Mouse (Mus musculus) forebrain, embryonic 16.5 days (tissue): Measurements from ENCODE around the gene Dynlt3. TPM values are rescaled to one million over a fixed set of nuclear protein-coding genes. Genes with fewer than 3 reads are reported as not detected.
A peak's percentile ranks its signal among the peaks of the same experiment; 100 is the strongest.
"Not testable (repeated sequence)": the region's sequence is repeated elsewhere in the genome, so short reads cannot be mapped to it uniquely, and the experiment has no call there.

Experiments
- ATAC-seq: fragments of 200-750 bp; cut with Nextera tagmentation; 2 replicates; pipeline ENCODE4 v1.8.0; 2017; ENCODE audit warnings: mild to moderate bottlenecking, moderate library complexity
- H3K27ac ChIP-seq: fragments of 300-500 bp; sonication (generic); 2 replicates; pipeline ENCODE4 v1.5.1; 2014; ENCODE audit warnings: low read length, control low read depth
- H3K27me3 ChIP-seq: fragments of 300-500 bp; sonication (generic); replicated peaks from 2 replicates; pipeline ENCODE4 v1.6.1; 2014; ENCODE audit warnings: low read length; ENCODE audit not compliant: control insufficient read depth, insufficient read depth
- H3K36me3 ChIP-seq: fragments of 300-500 bp; sonication (generic); 2 replicates; pipeline ENCODE4 v1.6.1; 2014; ENCODE audit not compliant: control insufficient read depth, insufficient read depth
- H3K4me1 ChIP-seq: fragments of 300-500 bp; sonication (generic); replicated peaks from 2 replicates; pipeline ENCODE4 v1.6.1; 2014; ENCODE audit warnings: low read length; ENCODE audit not compliant: control insufficient read depth, insufficient read depth
- H3K4me2 ChIP-seq: fragments of 300-500 bp; sonication (generic); 2 replicates; pipeline ENCODE4 v1.6.1; 2014; ENCODE audit warnings: mild to moderate bottlenecking, low read length, control low read depth
- H3K4me3 ChIP-seq: fragments of 300-500 bp; sonication (generic); replicated peaks from 2 replicates; pipeline ENCODE4 v1.5.1; 2014; ENCODE audit warnings: mild to moderate bottlenecking, low read length, control low read depth
- H3K9ac ChIP-seq: fragments of 300-500 bp; sonication (generic); replicated peaks from 2 replicates; pipeline ENCODE4 v1.6.1; 2014; ENCODE audit warnings: low read depth, low read length, control low read depth
- H3K9me3 ChIP-seq: fragments of 300-500 bp; sonication (generic); 2 replicates; pipeline ENCODE4 v1.6.1; 2016; ENCODE audit warnings: low read length; ENCODE audit not compliant: control insufficient read depth
- WGBS: fragments of 180-500 bp; shearing (Covaris S2); extraction: QIAGEN DNeasy Blood & Tissue Kit; methylation state at CpG from one replicate; pipeline ENCODE4 v1.1.7; 2014; 5-methylcytosine and 5-hydroxymethylcytosine counted together
- polyA plus RNA-seq: library from polyadenylated mRNA; unstranded; fragments of >200 nt; fragmentation: Nextera tagmentation; extraction: Ambion mirVana; gene quantifications from 2 replicates; pipeline ENCODE4 v1.2.1, GENCODE M21; 2015

Dynlt3 gene
- 41.0 and 44.4 TPM in 2 replicates for polyA plus RNA-seq

DNA sequence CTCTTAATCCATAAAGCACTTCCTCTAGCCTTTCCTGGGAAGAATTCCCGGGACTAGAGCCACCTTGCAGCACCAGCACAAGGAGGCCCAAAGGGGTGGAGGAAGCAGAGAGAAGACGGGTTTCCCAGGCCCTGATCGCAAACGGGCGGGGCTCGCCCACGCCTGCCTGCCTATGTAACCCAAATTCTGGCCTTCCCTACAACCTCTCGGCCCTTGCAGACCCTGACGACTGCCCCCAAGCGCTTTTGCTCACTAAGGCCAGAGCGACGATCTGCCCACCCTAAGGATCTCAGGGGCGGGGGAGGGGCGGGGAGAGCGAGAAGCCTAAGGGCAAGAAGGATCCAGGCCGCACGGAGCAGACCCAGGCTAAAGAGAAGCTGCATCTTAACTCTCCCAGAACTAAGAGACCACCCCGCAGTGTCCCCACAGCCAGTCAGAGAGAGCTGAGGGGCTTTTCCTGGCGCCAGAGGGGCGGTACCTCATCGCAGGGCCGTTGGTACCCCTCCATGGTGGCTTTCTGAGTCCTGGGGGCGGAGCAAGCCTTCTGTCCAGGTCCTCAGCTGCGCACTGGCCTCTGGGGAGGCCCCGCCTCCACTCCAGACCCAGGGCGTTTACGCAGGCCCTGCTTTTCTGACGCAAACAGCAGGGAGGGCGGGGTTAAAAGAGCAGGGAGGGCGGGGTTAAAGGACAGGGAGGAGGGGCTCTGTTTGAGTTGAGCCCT is at the start of gene Dynlt3:
Gene Dynlt3 (minus strand): TSS at position 613 of the 721 bp plus-strand sequence.
- 8% methylated on average over 30 of the region's 30 CpGs for WGBS
- peak within 1 kb of the TSS; percentile 45 for H3K4me3 ChIP-seq
- peak within 1 kb of the TSS; percentile 46 for H3K4me2 ChIP-seq
- ATAC-seq, result peak; percentile 97
- H3K27ac ChIP-seq, result peak within 1 kb of the TSS; percentile 30
- no peaks in the 10 kb centered on the region for H3K27me3 ChIP-seq
- H3K9me3 ChIP-seq, result no peaks in the 10 kb centered on the region
- H3K9ac ChIP-seq, result peak within 1 kb of the TSS; percentile 59
- H3K4me1 ChIP-seq, result no peaks in the 10 kb centered on the region
- no peaks in the 10 kb centered on the region for H3K36me3 ChIP-seq

DNA sequence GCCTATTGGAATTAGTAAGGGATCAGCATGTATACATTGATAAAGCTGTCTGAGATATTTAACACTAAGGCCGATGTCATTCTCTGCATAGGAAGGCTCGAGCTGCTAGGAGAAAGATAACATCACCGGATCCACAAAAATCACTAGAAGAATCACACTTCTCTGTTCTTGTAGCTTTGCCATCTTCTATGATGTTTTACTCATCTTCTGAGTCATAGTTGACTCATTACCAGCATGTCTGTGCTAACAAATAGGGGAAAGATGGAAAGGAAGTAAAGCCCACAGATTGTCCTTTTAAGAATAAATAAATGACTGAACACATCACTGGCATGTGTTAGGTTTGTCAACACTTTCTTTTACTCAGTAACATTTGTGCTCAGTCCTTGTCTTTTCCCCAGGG is 37.0 kb upstream of the Dynlt3 start:
- Histone ChIP-seq H3K9me3 (no peaks in the 10 kb centered on the region), H3K9ac (no peak overlapping the region), H3K27ac (no peak overlapping the region), H3K4me3 (no peak overlapping the region), H3K4me2 (no peak overlapping the region), H3K27me3 (no peaks in the 10 kb centered on the region), H3K36me3 (no peaks in the 10 kb centered on the region), H3K4me1 (0 out of 2 replicates have a peak, but pooled peaks cover 2% of the 10 kb centered on the region)
- no peak for ATAC-seq
- 86% methylated on average over 3 of the region's 3 CpGs for WGBS

DNA sequence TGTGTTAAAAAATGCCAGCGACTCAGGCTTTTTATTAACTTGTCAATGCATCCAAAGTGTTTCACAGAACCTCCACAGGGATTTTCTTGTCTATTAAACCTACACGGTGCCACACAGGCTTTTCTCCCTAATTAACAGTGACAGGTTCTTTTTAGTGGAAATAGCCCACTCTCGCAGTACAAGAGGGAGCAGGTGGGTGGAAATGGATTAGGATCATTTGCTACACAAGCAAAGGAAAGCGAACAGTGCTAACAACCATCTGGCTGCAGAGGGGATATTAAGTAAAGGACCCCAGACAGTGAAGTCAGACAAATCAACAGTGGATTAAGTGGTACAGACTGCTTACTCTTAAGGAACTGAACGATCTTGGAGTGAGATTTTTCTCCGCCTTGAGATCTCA is 33.2 kb upstream of the Dynlt3 start:
- no peaks in the 10 kb centered on the region for H3K27me3 ChIP-seq
- no peaks in the 10 kb centered on the region for H3K9me3 ChIP-seq
- no peak overlapping the region for H3K4me2 ChIP-seq
- 0 out of 2 replicates have a peak, but pooled peaks cover 2% of the 10 kb centered on the region for H3K4me1 ChIP-seq
- no peak overlapping the region for H3K4me3 ChIP-seq
- ATAC-seq, result peak; percentile 96
- H3K36me3 ChIP-seq, result no peaks in the 10 kb centered on the region
- H3K9ac ChIP-seq, result no peak overlapping the region
- WGBS, result 28% methylated on average over 6 of the region's 6 CpGs
- no peak overlapping the region for H3K27ac ChIP-seq

DNA sequence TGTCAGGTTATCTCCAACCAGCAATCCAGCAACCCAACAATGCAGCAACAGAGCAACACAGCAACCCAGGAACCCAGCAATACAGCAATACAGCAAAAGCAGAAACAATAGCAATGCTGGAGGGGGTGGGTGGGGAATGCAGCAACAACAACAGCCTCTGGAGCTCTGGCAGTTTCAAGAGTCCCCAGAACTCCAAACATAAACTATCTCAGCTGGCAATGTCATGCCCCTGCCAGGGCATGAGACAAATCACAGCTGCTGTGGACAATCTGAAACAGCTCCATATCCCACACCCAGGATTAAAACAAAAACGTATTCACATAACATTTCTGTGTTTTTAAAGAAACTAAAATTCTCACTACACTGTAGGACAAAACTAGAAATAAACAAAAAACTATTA is 9.2 kb upstream of the Dynlt3 start:
- Histone ChIP-seq H3K27me3 (no peaks in the 10 kb centered on the region), H3K9me3 (no peaks in the 10 kb centered on the region), H3K9ac (no peak overlapping the region), H3K4me3 (no peak overlapping the region), H3K36me3 (no peaks in the 10 kb centered on the region), H3K27ac (no peak overlapping the region), H3K4me1 (no peaks in the 10 kb centered on the region), H3K4me2 (no peak overlapping the region)
- no peak for ATAC-seq
- 69% methylated on average over 1 of the region's 1 CpGs for WGBS

DNA sequence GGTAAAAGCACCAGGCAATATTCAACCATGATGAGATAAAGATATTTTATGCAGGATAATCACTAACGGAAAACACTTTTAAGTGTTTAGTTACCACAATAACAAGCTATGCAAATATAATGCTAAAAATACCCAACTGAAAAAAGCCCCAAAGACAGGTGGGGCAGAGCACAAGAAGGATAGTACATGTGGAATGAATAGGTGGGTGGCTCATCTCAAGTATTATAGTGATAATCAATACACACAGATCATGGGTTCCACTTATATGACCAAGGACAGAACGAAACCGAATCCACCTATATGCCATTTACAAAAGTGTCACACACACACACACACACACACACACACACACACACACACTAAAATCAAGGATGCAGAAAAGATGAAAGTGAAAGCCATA is 8.6 kb upstream of the Dynlt3 start:
- no peak for ATAC-seq
- Histone ChIP-seq H3K9me3 (no peaks in the 10 kb centered on the region), H3K27ac (no peak overlapping the region), H3K9ac (no peak overlapping the region), H3K4me1 (no peaks in the 10 kb centered on the region), H3K4me3 (no peak overlapping the region), H3K4me2 (no peak overlapping the region), H3K27me3 (no peaks in the 10 kb centered on the region), H3K36me3 (no peaks in the 10 kb centered on the region)
- 87% methylated on average over 3 of the region's 3 CpGs for WGBS

DNA sequence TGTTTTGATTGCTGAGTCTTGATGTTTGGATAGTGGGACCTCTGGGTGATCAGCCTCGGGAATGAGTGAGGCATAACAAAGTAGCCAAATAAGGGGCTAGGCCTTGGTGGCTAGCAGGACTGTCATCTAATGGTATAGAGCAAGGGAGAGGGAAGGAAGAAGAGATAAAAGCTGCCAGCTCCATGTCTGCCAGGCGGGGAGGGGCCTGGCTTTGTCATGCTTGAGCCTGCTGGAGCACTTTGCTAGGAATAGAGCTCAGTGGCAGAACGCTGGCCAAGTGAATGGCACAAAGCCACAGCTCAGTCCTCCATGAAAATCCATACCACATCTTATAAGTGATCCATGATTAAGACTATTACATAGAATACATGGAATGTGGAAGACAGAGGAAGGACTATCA is 10.0 kb downstream of the Dynlt3 start:
- ATAC-seq, result no peak; the same call in 1 of the 2 replicates
- Histone ChIP-seq H3K4me1 (no peaks in the 10 kb centered on the region), H3K4me2 (no peak overlapping the region), H3K27me3 (no peaks in the 10 kb centered on the region), H3K9ac (no peak overlapping the region), H3K36me3 (no peaks in the 10 kb centered on the region), H3K27ac (no peak overlapping the region), H3K9me3 (no peaks in the 10 kb centered on the region; the same call in 1 of the 2 replicates), H3K4me3 (no peak overlapping the region)
- 56% methylated on average over 3 of the region's 3 CpGs for WGBS

DNA sequence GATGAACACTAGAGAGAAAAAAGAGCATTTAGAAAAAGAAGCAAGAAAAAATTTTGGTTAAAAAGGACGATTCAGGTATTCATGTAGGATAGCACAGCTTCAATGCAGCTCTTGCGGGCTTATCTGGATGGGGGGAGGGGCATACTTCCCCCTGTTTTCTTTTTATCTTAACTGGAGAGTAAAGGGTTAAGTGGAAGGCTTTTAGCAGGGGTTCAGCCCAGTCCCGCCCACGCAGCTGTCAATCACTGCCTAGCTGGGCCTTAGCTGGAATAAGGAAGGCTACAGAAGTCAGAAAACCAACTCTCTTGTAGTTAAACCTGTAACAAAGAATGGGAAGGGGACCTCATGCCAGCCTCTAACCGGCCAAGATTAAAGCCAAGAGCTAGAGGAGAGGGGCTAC is 22.2 kb downstream of the Dynlt3 start:
- H3K9me3 ChIP-seq, H3K9ac ChIP-seq, H3K27ac ChIP-seq, H3K4me3 ChIP-seq, ATAC-seq, H3K27me3 ChIP-seq, H3K36me3 ChIP-seq, H3K4me1 ChIP-seq, H3K4me2 ChIP-seq: not testable (repeated sequence)
- WGBS, result 66% methylated on average over 5 of the region's 5 CpGs

DNA sequence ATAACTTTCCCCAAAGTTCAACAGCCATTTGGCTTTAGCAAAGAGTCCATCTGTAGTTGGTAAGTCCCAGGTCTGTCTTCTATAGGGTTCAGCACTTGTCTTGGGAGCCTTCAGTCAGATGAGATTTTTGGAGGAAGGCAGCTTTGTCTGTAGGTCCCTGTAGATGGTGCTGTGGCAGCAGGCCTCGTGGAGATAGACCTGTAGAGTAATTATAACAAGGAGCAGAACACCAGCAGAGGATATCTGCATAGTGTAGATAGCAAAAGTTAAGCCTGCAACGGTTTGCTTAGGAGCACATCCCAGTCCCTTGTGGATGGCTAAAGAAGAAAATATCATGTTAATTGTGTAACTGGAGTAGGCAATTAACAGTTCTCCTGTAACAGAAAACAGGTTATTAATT is 22.7 kb downstream of the Dynlt3 start:
- not testable (repeated sequence) for H3K27ac ChIP-seq, H3K27me3 ChIP-seq, H3K36me3 ChIP-seq, H3K4me3 ChIP-seq, H3K4me2 ChIP-seq, ATAC-seq, H3K9me3 ChIP-seq, H3K4me1 ChIP-seq, H3K9ac ChIP-seq
- 67% methylated on average over 2 of the region's 2 CpGs for WGBS
